Mouse (Mus musculus): ENCODE results near the gene Mtch2. TPM values are rescaled to one million over a fixed set of nuclear protein-coding genes. Genes with fewer than 3 reads are reported as not detected.

The Mtch2 gene
- polyA plus RNA-seq, 1 experiment from 2014 or later = 209 TPM

Other genes starting within 250 kb of the Mtch2 start
- gene Nup160, start 169.9 kb upstream of the Mtch2 start, polyA plus RNA-seq (2016; fragmentation: Nextera tagmentation; extraction: Ambion mirVana) = 40.5 and 43.0 TPM in 2 replicates
- 150 and 168 TPM in 2 replicates for gene Fnbp4, start 101.8 kb upstream of the Mtch2 start, polyA plus RNA-seq (2016; fragmentation: Nextera tagmentation; extraction: Ambion mirVana)
- gene Agbl2, start 64.4 kb upstream of the Mtch2 start, polyA plus RNA-seq (2016; fragmentation: Nextera tagmentation; extraction: Ambion mirVana) = 1.4 and 2.1 TPM in 2 replicates
- 55.5 and 58.3 TPM in 2 replicates for gene C1qtnf4, start 38.7 kb downstream of the Mtch2 start, polyA plus RNA-seq (2016; fragmentation: Nextera tagmentation; extraction: Ambion mirVana)
- gene Kbtbd4, start 57.6 kb downstream of the Mtch2 start, polyA plus RNA-seq (2016; fragmentation: Nextera tagmentation; extraction: Ambion mirVana) = 49.8 and 56.6 TPM in 2 replicates
- gene Ndufs3, start 57.7 kb downstream of the Mtch2 start, polyA plus RNA-seq (2016; fragmentation: Nextera tagmentation; extraction: Ambion mirVana) = 182 and 188 TPM in 2 replicates
- gene Celf1, start 93.2 kb downstream of the Mtch2 start, polyA plus RNA-seq (2016; fragmentation: Nextera tagmentation; extraction: Ambion mirVana) = 146 and 151 TPM in 2 replicates
- gene Rapsn, start 188.5 kb downstream of the Mtch2 start, polyA plus RNA-seq (2016; fragmentation: Nextera tagmentation; extraction: Ambion mirVana) = 2.5 and 4.1 TPM in 2 replicates
- gene Psmc3, start 206.9 kb downstream of the Mtch2 start, polyA plus RNA-seq (2016; fragmentation: Nextera tagmentation; extraction: Ambion mirVana) = 274 and 282 TPM in 2 replicates
- gene Slc39a13, start 223.3 kb downstream of the Mtch2 start, polyA plus RNA-seq (2016; fragmentation: Nextera tagmentation; extraction: Ambion mirVana) = 32.6 and 36.1 TPM in 2 replicates
- gene Spi1, start 235.2 kb downstream of the Mtch2 start, polyA plus RNA-seq (2016; fragmentation: Nextera tagmentation; extraction: Ambion mirVana) = 4.2 and 4.6 TPM in 2 replicates

All from hindbrain, embryonic 12.5 days (tissue).